Mouse (Mus musculus): ENCODE data around the gene 4931440F15Rik.

DNA sequence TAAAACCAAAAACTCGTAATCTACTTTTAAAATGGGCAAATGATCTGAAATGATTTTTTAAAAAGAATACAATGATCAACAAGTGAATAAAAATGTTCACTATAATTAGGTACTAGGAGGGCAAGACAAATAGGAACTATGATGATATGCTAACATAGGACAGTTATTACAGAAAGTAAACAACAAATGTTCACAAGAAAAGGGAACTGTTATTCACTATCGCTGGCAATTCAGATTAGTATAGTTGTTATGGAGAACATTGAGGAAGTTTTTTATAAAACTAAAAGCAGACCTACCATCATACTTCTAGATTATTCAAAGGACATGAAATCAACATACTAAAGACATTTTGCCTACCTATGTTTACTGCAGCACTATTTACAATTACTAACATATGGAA lies 44.7 kb upstream of the 4931440F15Rik start:
- TF ChIP-seq CTCF (IDR thresholded peaks at IDR 0.05; ENCODE audit: low read depth) (no peak), EP300 (optimal IDR thresholded peaks at IDR 0.05) (no peak)

Measured in stomach, postnatal 0 days (tissue).